Mouse (Mus musculus) cerebellum, adult 2 months (tissue): ENCODE results near the gene Yipf1. TPM values are rescaled to one million over a fixed set of nuclear protein-coding genes. Genes with fewer than 3 reads are reported as not detected.

Experiments
- DNase-seq, 2 experiments: peaks; one replicate each; pipeline ENCODE4 v3.0.0; 2021
- H3K27ac ChIP-seq: fragments of 200-500 bp; 2 replicates; pipeline ENCODE4 v1.5.1; 2012; ENCODE audit warnings: low read length, control low read depth, inconsistent platforms; ENCODE audit not compliant: insufficient read depth
- H3K27me3 ChIP-seq: fragments of 200-500 bp; 2 replicates; pipeline ENCODE4 v1.6.1; 2012; ENCODE audit warnings: inconsistent platforms, mild to moderate bottlenecking, low read length, moderate library complexity; ENCODE audit not compliant: control insufficient read depth, insufficient read depth
- H3K4me1 ChIP-seq: fragments of 200-500 bp; 2 replicates; pipeline ENCODE4 v1.6.1; 2011; ENCODE audit warnings: low read length; ENCODE audit not compliant: control insufficient read depth, insufficient read depth
- H3K4me3 ChIP-seq: fragments of 200-500 bp; replicated peaks from 2 replicates; pipeline ENCODE3; 2011; ENCODE audit warnings: mild to moderate bottlenecking, low read depth, low read length, control low read depth; ENCODE audit not compliant: insufficient read depth
- CTCF ChIP-seq: fragments of 200-500 bp; IDR thresholded peaks from 2 replicates; pipeline ENCODE4 v1.5.1; 2011; ENCODE audit warnings: low read depth, mild to moderate bottlenecking, control low read depth, low read length, moderate library complexity, borderline replicate concordance; ENCODE audit not compliant: insufficient read depth
- POLR2A ChIP-seq: fragments of 200-500 bp; IDR thresholded peaks from 2 replicates; pipeline ENCODE4 v1.6.1; 2011; ENCODE audit warnings: low read length, control low read depth, borderline replicate concordance; ENCODE audit not compliant: insufficient read depth
- WGBS: fragments of 180-500 bp; shearing (Covaris S2); methylation state at CpG from one replicate; pipeline ENCODE4 v1.1.7; 2018; 5-methylcytosine and 5-hydroxymethylcytosine counted together
- polyA plus RNA-seq: library from polyadenylated mRNA; depleted of rRNA; stranded (reverse); fragments of >200 nt; gene quantifications from 2 replicates; pipeline ENCODE4 v1.2.3, GENCODE M21; 2012

Gene Yipf1
- polyA plus RNA-seq, 1 experiment, result 50.9 TPM

DNA sequence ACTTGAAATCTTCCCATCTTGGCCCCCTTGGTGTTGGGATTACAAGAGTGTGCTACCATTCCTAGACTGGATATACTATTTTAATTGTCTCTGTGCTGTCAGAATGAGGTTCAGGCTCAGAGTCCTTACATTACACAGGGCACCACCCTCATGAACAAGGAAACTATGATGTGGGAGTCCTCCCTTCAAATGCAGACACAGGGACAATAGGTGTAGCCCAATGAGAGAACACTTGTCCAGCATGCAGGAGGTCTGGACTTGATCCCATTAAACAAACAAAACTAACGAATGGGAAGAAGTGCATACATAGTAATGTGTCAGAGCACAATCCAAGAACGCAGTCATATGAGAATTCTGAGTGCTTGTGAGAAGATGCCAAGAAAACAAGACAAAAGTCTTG is 26.6 kb upstream of the Yipf1 start:
- no peak for DNase-seq
- TF ChIP-seq CTCF, result no peak
- no peak for TF ChIP-seq POLR2A
- Histone ChIP-seq H3K27me3 (no peaks in the 10 kb centered on the region), H3K4me3 (no peak overlapping the region), H3K27ac (no peak overlapping the region), H3K4me1 (no peaks in the 10 kb centered on the region)
- 57% methylated on average over 2 of the region's 2 CpGs for WGBS

DNA sequence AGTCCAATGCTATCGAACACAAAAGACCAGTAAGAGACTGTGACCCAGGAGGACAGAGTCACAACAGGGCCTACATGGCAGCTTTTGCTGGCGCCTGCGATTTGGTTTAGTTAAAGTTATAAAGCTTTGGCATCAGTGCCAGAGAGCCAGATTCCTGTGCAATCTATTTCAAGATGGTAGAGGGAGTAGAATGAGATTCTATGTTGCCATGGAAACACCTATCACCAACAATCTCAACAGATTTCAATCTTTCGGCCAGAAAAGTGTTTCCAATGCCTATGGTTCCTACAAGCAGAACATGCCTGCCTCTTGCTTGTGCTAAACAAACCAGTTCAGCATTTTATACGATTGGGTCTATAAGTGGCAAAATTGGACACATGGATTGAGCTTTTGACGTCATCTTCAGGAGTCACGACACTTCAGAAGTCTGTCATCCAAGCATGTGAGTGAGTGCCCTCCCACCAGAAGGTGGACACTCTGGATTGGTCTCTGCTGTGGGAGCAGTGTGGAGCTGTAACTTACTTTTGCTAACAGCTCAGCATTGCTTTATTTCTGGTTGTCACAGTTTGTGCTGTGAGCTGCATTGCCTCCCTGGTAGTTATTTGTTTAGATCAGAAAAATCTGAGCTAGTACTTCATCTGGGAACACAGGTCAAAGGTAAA is 22.4 kb upstream of the Yipf1 start:
- Histone ChIP-seq H3K27me3 (no peaks in the 10 kb centered on the region), H3K27ac (no peak overlapping the region), H3K4me3 (no peak overlapping the region), H3K4me1 (no peaks in the 10 kb centered on the region)
- DNase-seq, result no peak
- no peak for TF ChIP-seq POLR2A
- no peak for TF ChIP-seq CTCF
- WGBS, result 79% methylated on average over 7 of the region's 7 CpGs

DNA sequence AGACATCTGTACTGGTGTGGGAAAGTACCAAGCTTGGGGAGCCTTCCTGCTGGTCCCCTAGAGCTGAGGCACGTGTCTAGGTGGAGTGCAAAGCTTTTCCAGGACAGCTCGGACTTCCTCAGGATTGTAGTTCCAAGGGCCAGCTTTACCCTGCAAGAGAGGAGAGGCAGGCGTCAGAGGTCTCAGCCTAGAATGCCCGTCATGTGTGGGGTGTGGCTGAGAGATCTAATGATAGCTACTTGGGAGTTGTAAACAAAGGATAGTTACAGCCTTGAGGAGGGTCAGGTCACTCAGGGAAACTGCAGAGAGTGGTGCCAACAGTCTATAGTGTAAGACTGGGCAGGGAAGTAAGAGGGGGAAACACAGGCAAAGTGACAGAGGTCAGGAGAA is 21.9 kb upstream of the Yipf1 start:
- WGBS, result 82% methylated on average over 4 of the region's 4 CpGs
- H3K27ac ChIP-seq, result no peak overlapping the region

DNA sequence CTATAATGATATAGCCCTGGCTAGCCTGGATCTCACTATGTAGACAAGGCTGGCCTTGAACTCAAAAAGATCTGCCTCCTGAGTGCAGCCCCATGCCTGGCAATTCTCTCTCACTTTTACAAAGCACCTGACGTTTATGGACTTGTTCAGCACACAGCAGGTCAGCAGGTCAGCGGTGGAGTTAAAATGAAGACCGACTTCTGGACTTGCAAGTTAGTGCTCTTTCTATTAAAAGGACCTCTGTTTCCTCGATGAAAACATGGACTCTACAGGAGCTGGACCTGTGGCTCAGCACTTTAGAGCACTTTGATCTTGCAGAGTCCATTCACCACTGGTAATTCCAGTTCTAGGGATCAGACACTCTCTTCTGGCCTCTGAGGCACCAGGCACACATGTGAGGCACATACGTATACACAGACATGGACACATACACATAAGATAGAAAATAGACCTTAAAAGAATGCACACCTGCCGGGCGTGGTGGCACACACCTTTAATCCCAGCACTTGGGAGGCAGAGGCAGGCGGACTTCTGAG is 16.0 kb upstream of the Yipf1 start:
- WGBS, result 88% methylated on average over 8 of the region's 8 CpGs
- no peak overlapping the region for H3K4me3 ChIP-seq

More for the DNA sequence above, 21.9 kb upstream of the Yipf1 start:
- TF ChIP-seq CTCF, result no peak
- TF ChIP-seq POLR2A, result no peak
- H3K4me1 ChIP-seq, result no peaks in the 10 kb centered on the region
- no peak for DNase-seq
- no peaks in the 10 kb centered on the region for H3K27me3 ChIP-seq
- H3K4me3 ChIP-seq, result no peak overlapping the region

DNA sequence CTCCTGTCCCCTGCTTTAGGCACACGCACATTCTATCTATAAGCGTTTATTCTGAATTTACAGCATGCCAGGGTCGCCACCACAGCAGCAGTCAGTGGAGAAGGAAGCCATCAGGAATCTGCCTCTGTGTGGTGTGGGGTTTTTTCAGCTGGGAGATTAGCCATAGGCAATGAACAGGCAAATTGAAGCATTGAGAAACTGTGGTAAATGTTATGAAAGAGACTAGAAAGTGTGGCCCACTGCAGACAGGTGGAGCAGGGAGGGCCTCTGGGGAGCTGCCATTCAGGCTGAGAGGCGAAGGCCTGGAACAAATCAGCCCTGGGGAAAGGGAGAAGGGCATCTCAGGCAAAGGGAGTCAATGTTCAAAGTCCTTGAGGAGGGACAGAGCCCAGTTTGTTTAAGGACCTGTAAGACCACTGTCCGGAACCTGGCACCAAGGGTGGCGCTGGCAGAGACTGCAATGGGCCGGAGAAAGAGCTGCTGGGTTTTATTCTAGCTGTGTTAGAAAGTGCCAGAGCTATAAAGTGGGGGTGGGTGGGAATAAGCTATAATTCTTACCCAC is 14.3 kb upstream of the Yipf1 start:
- H3K27ac ChIP-seq, result no peak overlapping the region
- TF ChIP-seq CTCF (no peak), POLR2A (no peak)
- no peaks in the 10 kb centered on the region for H3K4me1 ChIP-seq
- H3K27me3 ChIP-seq, result no peaks in the 10 kb centered on the region
- 78% methylated on average over 7 of the region's 7 CpGs for WGBS
- H3K4me3 ChIP-seq, result no peak overlapping the region
- DNase-seq, result no peak

More for the DNA sequence above, 16.0 kb upstream of the Yipf1 start:
- no peak for TF ChIP-seq CTCF
- no peak for TF ChIP-seq POLR2A
- Histone ChIP-seq H3K27me3 (no peaks in the 10 kb centered on the region), H3K27ac (no peak overlapping the region), H3K4me1 (no peaks in the 10 kb centered on the region)
- no peak for DNase-seq

DNA sequence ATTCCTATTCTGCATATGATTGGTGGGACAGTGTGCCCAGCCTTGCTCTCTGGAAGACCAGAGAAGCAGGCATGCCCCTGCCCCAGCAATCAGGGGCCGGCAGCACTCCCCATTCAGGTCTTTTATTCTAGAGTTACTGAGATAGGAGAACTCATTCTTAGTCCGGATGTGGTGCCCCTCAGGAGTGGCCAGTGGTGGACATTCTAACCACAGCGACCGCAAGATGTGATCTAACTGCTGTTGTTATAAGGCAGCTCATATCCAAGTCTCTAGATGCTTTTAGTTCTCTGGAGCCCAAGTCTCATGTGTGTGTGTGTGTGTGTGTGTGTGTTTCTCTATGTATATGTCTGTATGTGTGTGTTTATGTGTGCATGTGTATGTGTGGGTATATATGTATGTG is 13.8 kb upstream of the Yipf1 start:
- TF ChIP-seq CTCF (no peak), POLR2A (no peak)
- Histone ChIP-seq H3K4me3 (no peak overlapping the region), H3K27ac (no peak overlapping the region), H3K4me1 (no peaks in the 10 kb centered on the region), H3K27me3 (no peaks in the 10 kb centered on the region)
- 86% methylated on average over 4 of the region's 4 CpGs for WGBS
- no peak for DNase-seq

GRCm38 (mm10) chr4:107300902-107301555 is 13.1 kb upstream of the Yipf1 start:
- H3K27ac ChIP-seq, result no peak overlapping the region
- no peaks in the 10 kb centered on the region for H3K27me3 ChIP-seq
- no peak for DNase-seq
- TF ChIP-seq POLR2A (no peak), CTCF (no peak)
- H3K4me1 ChIP-seq, result no peaks in the 10 kb centered on the region
- 100% methylated on average over 1 of the region's 1 CpGs for WGBS
- H3K4me3 ChIP-seq, result no peak overlapping the region

GRCm38 (mm10) chr4:107302221-107302620 is 11.9 kb upstream of the Yipf1 start:
- H3K4me1 ChIP-seq, result no peaks in the 10 kb centered on the region
- 71% methylated on average over 9 of the region's 9 CpGs for WGBS
- DNase-seq, result no peak
- H3K27me3 ChIP-seq, result no peaks in the 10 kb centered on the region
- no peak overlapping the region for H3K4me3 ChIP-seq
- no peak for TF ChIP-seq CTCF
- no peak for TF ChIP-seq POLR2A
- H3K27ac ChIP-seq, result no peak overlapping the region
